Mouse (Mus musculus) ES-E14 (cell line): ENCODE results near the gene Syt13. TPM values are rescaled to one million over a fixed set of nuclear protein-coding genes. Genes with fewer than 3 reads are reported as not detected.

Experiments
- DNase-seq: peaks from one replicate; pipeline ENCODE4 v3.0.0-alpha.2; 2013; ENCODE audit warnings: low read depth, low spot score
- H3K27ac ChIP-seq: 2 replicates; pipeline ENCODE4 v1.5.1; 2012; ENCODE audit warnings: low read depth, mild to moderate bottlenecking, low read length, moderate library complexity, mixed read lengths; ENCODE audit not compliant: poor library complexity, insufficient read depth, severe bottlenecking
- H3K36me3 ChIP-seq: 2 replicates; pipeline ENCODE4 v1.6.1; 2012; ENCODE audit warnings: mild to moderate bottlenecking, low read length, moderate library complexity, mixed read lengths; ENCODE audit not compliant: control insufficient read depth, poor library complexity, insufficient read depth, severe bottlenecking
- H3K4me1 ChIP-seq, 2 experiments: fragments of 150-350 bp in 1 of 2; sonication (generic) in 1 of 2; 2 replicates each; pipeline ENCODE4 v1.6.1; 2012; ENCODE audit warnings: low read length in 2 of 2, mild to moderate bottlenecking in 1 of 2, mixed read lengths in 1 of 2; ENCODE audit not compliant: control insufficient read depth in 2 of 2, insufficient read depth in 2 of 2, poor library complexity in 1 of 2
- H3K4me3 ChIP-seq, 2 experiments: fragments of 150-350 bp in 1 of 2; sonication (generic) in 1 of 2; 2 replicates each; pipeline ENCODE4 v1.5.1; 2012; ENCODE audit warnings: low read length in 2 of 2, low read depth in 1 of 2, mild to moderate bottlenecking in 1 of 2, mixed read lengths in 1 of 2; ENCODE audit not compliant: insufficient read depth in 1 of 2, poor library complexity in 1 of 2, severe bottlenecking in 1 of 2
- H3K9ac ChIP-seq: 2 replicates; pipeline ENCODE4 v1.6.1; 2012; ENCODE audit warnings: low read depth, mild to moderate bottlenecking, low read length, mixed read lengths; ENCODE audit not compliant: poor library complexity, insufficient read depth, severe bottlenecking
- H3K9me3 ChIP-seq: fragments of 150-350 bp; sonication (generic); 2 replicates; pipeline ENCODE4 v1.6.1; 2012; ENCODE audit warnings: low read depth, mild to moderate bottlenecking, low read length; ENCODE audit not compliant: control insufficient read depth, insufficient read depth
- CHD2 ChIP-seq: IDR thresholded peaks from 2 replicates; pipeline ENCODE4 v1.6.1; 2014; ENCODE audit warnings: mild to moderate bottlenecking, low read depth, low read length, inconsistent platforms
- HCFC1 ChIP-seq: IDR thresholded peaks from 2 replicates; pipeline ENCODE4 v1.6.1; 2012; ENCODE audit warnings: low read length, inconsistent platforms, borderline replicate concordance; ENCODE audit not compliant: insufficient read depth
- MAFK ChIP-seq: IDR thresholded peaks from 2 replicates; pipeline ENCODE4 v1.6.1; 2014; ENCODE audit warnings: mild to moderate bottlenecking, low read depth, low read length, inconsistent platforms; ENCODE audit not compliant: insufficient read depth
- ZC3H11A ChIP-seq: IDR thresholded peaks from 2 replicates; pipeline ENCODE4 v1.6.1; 2012; ENCODE audit warnings: low read depth, mild to moderate bottlenecking, inconsistent platforms, low read length, borderline replicate concordance
- ZNF384 ChIP-seq: IDR thresholded peaks from 2 replicates; pipeline ENCODE4 v1.6.1; 2012; ENCODE audit warnings: low read depth, low read length, inconsistent platforms
- in situ Hi-C, 2 experiments: fragments of 600-800 bp; cut with MboI; formaldehyde crosslinking; loops; one replicate each; pipeline ENCODE4 v1.15.1; 2025; ENCODE audit warnings: low sequenced_read_pairs in 2 of 2, inconsistent platforms in 1 of 2; ENCODE audit not compliant: unreplicated experiment in 2 of 2
- total RNA-seq: library from RNA; depleted of rRNA; stranded (reverse); fragments of 300-350 nt; gene quantifications from 2 replicates; pipeline ENCODE4 v1.2.3, GENCODE M21; 2012

The Syt13 gene
- total RNA-seq, 1 experiment, result 5.8 TPM

DNA sequence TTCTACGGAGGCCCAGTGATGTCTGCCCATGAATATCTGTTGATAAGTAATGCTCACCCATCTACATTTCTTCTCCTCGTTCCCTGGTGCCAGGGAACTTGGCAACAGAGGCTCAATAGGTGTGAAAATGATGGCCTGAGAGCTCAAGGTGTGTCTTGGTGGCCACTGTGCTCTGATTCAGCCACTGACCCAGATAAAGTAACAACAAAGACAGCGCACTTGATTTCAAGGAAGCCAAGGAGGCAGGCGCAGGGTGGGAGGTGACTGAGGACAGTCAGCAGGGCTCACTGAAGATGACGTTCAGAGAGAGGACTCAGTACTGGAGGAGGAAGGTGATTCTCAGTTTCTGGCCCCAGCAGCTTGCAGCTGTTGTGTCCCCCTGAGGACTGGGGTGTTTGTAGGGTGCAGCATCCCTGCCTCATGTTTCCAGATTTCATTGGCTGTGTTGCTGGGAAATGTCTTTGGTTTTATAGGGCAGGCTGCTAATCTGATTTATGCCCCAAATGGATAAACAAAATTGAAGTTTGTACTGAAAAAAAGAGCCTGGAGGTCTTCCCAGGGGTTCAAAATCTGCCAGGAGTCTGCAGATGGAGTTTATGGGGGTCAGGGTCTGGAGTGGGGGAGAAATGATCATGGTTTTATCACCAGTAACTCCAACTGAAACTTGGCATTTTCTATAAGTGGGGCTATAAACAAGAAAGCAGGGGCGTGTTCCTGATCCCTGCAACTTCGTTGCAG lies 2.7 kb downstream of the Syt13 start:
- Histone ChIP-seq H3K9me3 (no peaks in the 10 kb centered on the region), H3K36me3 (no peaks in the 10 kb centered on the region), H3K9ac (no peak overlapping the region), H3K4me3 (no peak overlapping the region), H3K4me1 (peaks cover 0 to 9% of the 10 kb centered on the region in 2 experiments; a peak in 1 of 4 replicates), H3K27ac (no peak overlapping the region)
- no peak for DNase-seq
- in situ Hi-C loops, result loop anchor here in 1 of 2 experiments (25.0 kb wide), 1 partner anchor 145 kb away; no protein-coding TSS in a partner anchor
- TF ChIP-seq ZC3H11A (no peak), ZNF384 (no peak), HCFC1 (no peak), MAFK (no peak), CHD2 (no peak)

GRCm38 (mm10) chr2:92920709-92921108 lies 5.8 kb downstream of the Syt13 start:
- TF ChIP-seq ZC3H11A (no peak), CHD2 (no peak), MAFK (no peak), HCFC1 (no peak), ZNF384 (no peak)
- Histone ChIP-seq H3K9me3 (no peaks in the 10 kb centered on the region), H3K4me1 (peaks cover 0 to 5% of the 10 kb centered on the region in 2 experiments; a peak in 1 of 4 replicates), H3K36me3 (no peaks in the 10 kb centered on the region), H3K9ac (no peak overlapping the region), H3K27ac (no peak overlapping the region), H3K4me3 (no peak overlapping the region)
- in situ Hi-C loops, result loop anchor here in 1 of 2 experiments (25.0 kb wide), 1 partner anchor 142 kb away; no protein-coding TSS in a partner anchor
- DNase-seq, result no peak

- no peak for TF ChIP-seq ZNF384
- TF ChIP-seq MAFK, result no peak
- TF ChIP-seq HCFC1, result no peak
- no peak for TF ChIP-seq ZC3H11A
- TF ChIP-seq CHD2, result no peak
- Histone ChIP-seq H3K27ac (no peak overlapping the region), H3K4me1 (0 out of 4 replicates have a peak, but pooled peaks cover 0 to 1% of the 10 kb centered on the region in 2 experiments), H3K4me3 (no peak overlapping the region), H3K9ac (no peak overlapping the region), H3K9me3 (no peaks in the 10 kb centered on the region), H3K36me3 (no peaks in the 10 kb centered on the region)
- no peak for DNase-seq
- in situ Hi-C loops, result loop anchor here in 1 of 2 experiments (25.0 kb wide), 1 partner anchor 138 kb away; no protein-coding TSS in a partner anchor
Measured at GRCm38 (mm10) chr2:92924677-92925259, 9.9 kb downstream of the Syt13 start.

- DNase-seq, result no peak
- Histone ChIP-seq H3K27ac (no peak overlapping the region), H3K9me3 (no peaks in the 10 kb centered on the region), H3K36me3 (no peaks in the 10 kb centered on the region), H3K4me3 (no peak overlapping the region), H3K9ac (no peak overlapping the region), H3K4me1 (peaks cover 4 to 6% of the 10 kb centered on the region in 2 experiments; a peak in 2 of 4 replicates)
- in situ Hi-C loops, result no loop called here
- TF ChIP-seq ZNF384 (no peak), HCFC1 (no peak)
Measured at GRCm38 (mm10) chr2:92929696-92930095, 14.8 kb downstream of the Syt13 start.
